Mouse (Mus musculus): Measurements from ENCODE around the gene Ttc7b. TPM values are rescaled to one million over a fixed set of nuclear protein-coding genes. Genes with fewer than 3 reads are reported as not detected.

Ttc7b gene
- polyA plus RNA-seq, 1 experiment from 2014 or later, result 0.93 TPM

DNA sequence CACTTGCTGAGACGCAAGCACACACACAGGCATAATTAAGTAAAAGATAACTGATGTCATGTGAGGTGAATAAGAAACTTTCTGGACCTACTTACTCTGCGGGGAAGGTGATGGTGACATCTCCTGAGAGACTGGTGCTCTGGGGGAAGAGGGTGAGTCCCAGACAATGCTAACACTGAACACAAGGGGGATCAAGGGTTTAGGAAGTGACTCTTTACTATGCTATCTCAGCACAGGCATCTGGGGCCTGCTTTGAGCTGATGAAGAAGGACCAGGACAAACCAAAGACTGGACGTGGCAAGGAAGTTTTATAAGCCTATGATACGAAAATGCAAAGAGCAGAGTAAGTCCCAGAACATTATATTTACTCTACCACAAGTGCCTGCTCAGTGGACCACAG, 92.4 kb downstream of the Ttc7b start:
- ATAC-seq (ENCODE audit: low read depth), result no peak
- Histone ChIP-seq H3K4me3 (ENCODE audit: low read depth, low read length) (no peak overlapping the region), H3K4me2 (ENCODE audit: low read depth, low read length) (no peak overlapping the region), H3K36me3 (ENCODE audit: control insufficient read depth, insufficient read depth) (no peaks in the 10 kb centered on the region), H3K27me3 (ENCODE audit: control insufficient read depth, insufficient read depth, low read depth, low read length) (no peaks in the 10 kb centered on the region), H3K27ac (ENCODE audit: low read length) (no peak overlapping the region), H3K4me1 (ENCODE audit: control insufficient read depth, low read depth, low read length) (no peaks in the 10 kb centered on the region), H3K9me3 (replicated peaks; ENCODE audit: control insufficient read depth, low read length) (no peaks in the 10 kb centered on the region), H3K9ac (ENCODE audit: low read depth, low read length) (no peak overlapping the region)
- WGBS (ENCODE audit: insufficient replicate concordance), result 55% methylated on average over 4 of the region's 4 CpGs

GRCm38 (mm10) chr12:100426212-100426611, 94.4 kb downstream of the Ttc7b start:
- Histone ChIP-seq H3K9ac (ENCODE audit: low read depth, low read length) (no peak overlapping the region), H3K4me2 (ENCODE audit: low read depth, low read length) (no peak overlapping the region), H3K27me3 (ENCODE audit: control insufficient read depth, insufficient read depth, low read depth, low read length) (no peaks in the 10 kb centered on the region), H3K9me3 (replicated peaks; ENCODE audit: control insufficient read depth, low read length) (no peaks in the 10 kb centered on the region), H3K36me3 (ENCODE audit: control insufficient read depth, insufficient read depth) (no peaks in the 10 kb centered on the region), H3K4me1 (ENCODE audit: control insufficient read depth, low read depth, low read length) (no peaks in the 10 kb centered on the region; the same call in none of the 2 replicates), H3K27ac (ENCODE audit: low read length) (no peak overlapping the region), H3K4me3 (ENCODE audit: low read depth, low read length) (no peak overlapping the region)
- no peak for ATAC-seq (ENCODE audit: low read depth)
- WGBS (ENCODE audit: insufficient replicate concordance), result 47% methylated on average over 4 of the region's 4 CpGs

DNA sequence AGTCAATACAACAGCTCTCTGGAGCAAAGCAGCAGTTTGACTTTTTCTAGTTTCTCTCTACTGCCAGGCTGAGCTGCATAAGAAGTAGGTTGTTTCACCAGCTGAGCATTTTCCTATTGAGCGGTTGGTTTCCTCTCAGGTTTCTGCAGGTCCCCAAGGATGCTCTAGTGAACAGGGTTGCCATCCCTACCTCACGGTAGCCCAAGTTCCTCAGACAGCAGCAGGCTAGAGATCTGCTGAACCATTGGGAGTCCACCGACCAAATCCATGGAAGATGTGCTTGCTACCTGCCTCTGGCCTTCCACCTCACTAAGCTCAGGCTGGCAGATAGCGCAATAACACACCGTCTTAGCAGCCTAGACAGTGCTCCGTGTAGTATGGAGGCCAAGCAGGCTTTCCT, 95.6 kb downstream of the Ttc7b start:
- Histone ChIP-seq H3K9ac (ENCODE audit: low read depth, low read length) (no peak overlapping the region), H3K9me3 (replicated peaks; ENCODE audit: control insufficient read depth, low read length) (no peaks in the 10 kb centered on the region), H3K4me3 (ENCODE audit: low read depth, low read length) (no peak overlapping the region), H3K27ac (ENCODE audit: low read length) (no peak overlapping the region), H3K27me3 (ENCODE audit: control insufficient read depth, insufficient read depth, low read depth, low read length) (no peaks in the 10 kb centered on the region), H3K36me3 (ENCODE audit: control insufficient read depth, insufficient read depth) (no peaks in the 10 kb centered on the region), H3K4me1 (ENCODE audit: control insufficient read depth, low read depth, low read length) (no peaks in the 10 kb centered on the region; the same call in none of the 2 replicates), H3K4me2 (ENCODE audit: low read depth, low read length) (no peak overlapping the region)
- 76% methylated on average over 6 of the region's 6 CpGs for WGBS (ENCODE audit: insufficient replicate concordance)
- no peak for ATAC-seq (ENCODE audit: low read depth)

DNA sequence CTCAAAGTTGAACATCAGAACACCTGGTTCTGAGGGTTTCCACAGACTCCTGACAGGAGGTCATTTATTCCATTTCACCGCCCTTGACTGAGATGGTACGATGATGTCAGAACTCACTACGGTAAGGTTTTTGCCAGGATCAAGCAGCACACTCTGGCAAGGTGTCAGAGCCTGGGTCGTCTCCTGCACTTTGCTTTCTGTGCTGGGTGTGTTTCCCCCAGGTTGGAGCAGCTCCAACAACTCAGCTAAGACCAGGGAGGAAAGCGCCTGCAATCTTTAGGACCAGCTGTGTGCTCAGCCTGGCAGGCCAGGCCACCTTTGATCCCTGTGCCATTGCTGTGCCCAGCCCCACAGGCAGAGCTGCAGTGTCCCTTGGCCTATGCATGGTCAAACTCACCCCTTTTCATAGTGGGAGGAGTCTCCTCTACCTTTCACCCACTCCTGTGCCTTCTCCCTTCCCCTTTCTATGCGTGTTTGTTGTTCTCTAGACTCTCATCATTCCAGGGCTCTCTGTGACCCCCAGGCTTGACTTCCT, 98.3 kb downstream of the Ttc7b start:
- Histone ChIP-seq H3K9me3 (replicated peaks; ENCODE audit: control insufficient read depth, low read length) (no peaks in the 10 kb centered on the region), H3K4me3 (ENCODE audit: low read depth, low read length) (no peak overlapping the region), H3K4me2 (ENCODE audit: low read depth, low read length) (no peak overlapping the region), H3K4me1 (ENCODE audit: control insufficient read depth, low read depth, low read length) (no peaks in the 10 kb centered on the region; the same call in none of the 2 replicates), H3K36me3 (ENCODE audit: control insufficient read depth, insufficient read depth) (no peaks in the 10 kb centered on the region), H3K9ac (ENCODE audit: low read depth, low read length) (no peak overlapping the region), H3K27me3 (ENCODE audit: control insufficient read depth, insufficient read depth, low read depth, low read length) (no peaks in the 10 kb centered on the region), H3K27ac (ENCODE audit: low read length) (no peak overlapping the region)
- WGBS (ENCODE audit: insufficient replicate concordance), result 60% methylated on average over 6 of the region's 6 CpGs
- 0 out of 2 replicates have a peak, but pooled peaks have one; percentile 9 for ATAC-seq (ENCODE audit: low read depth)

GRCm38 (mm10) chr12:100421538-100421937, 99.1 kb downstream of the Ttc7b start:
- Histone ChIP-seq H3K36me3 (ENCODE audit: control insufficient read depth, insufficient read depth) (no peaks in the 10 kb centered on the region), H3K4me1 (ENCODE audit: control insufficient read depth, low read depth, low read length) (no peaks in the 10 kb centered on the region; the same call in none of the 2 replicates), H3K27ac (ENCODE audit: low read length) (no peak overlapping the region), H3K9ac (ENCODE audit: low read depth, low read length) (no peak overlapping the region), H3K27me3 (ENCODE audit: control insufficient read depth, insufficient read depth, low read depth, low read length) (no peaks in the 10 kb centered on the region), H3K4me3 (ENCODE audit: low read depth, low read length) (no peak overlapping the region), H3K9me3 (replicated peaks; ENCODE audit: control insufficient read depth, low read length) (no peaks in the 10 kb centered on the region), H3K4me2 (ENCODE audit: low read depth, low read length) (no peak overlapping the region)
- no peak for ATAC-seq (ENCODE audit: low read depth)
- 56% methylated on average over 6 of the region's 6 CpGs for WGBS (ENCODE audit: insufficient replicate concordance)

- Histone ChIP-seq H3K36me3 (ENCODE audit: control insufficient read depth, insufficient read depth) (no peaks in the 10 kb centered on the region), H3K9ac (ENCODE audit: low read depth, low read length) (no peak overlapping the region), H3K4me2 (ENCODE audit: low read depth, low read length) (no peak overlapping the region), H3K4me3 (ENCODE audit: low read depth, low read length) (no peak overlapping the region), H3K27me3 (ENCODE audit: control insufficient read depth, insufficient read depth, low read depth, low read length) (no peaks in the 10 kb centered on the region), H3K27ac (ENCODE audit: low read length) (no peak overlapping the region), H3K9me3 (replicated peaks; ENCODE audit: control insufficient read depth, low read length) (no peaks in the 10 kb centered on the region), H3K4me1 (ENCODE audit: control insufficient read depth, low read depth, low read length) (no peaks in the 10 kb centered on the region; the same call in none of the 2 replicates)
- no peak for ATAC-seq (ENCODE audit: low read depth)
- 67% methylated on average over 6 of the region's 6 CpGs for whole genome bisulfite sequencing (ENCODE audit: insufficient replicate concordance)
These were observed 99.7 kb downstream of the Ttc7b start for GRCm38 (mm10) chr12:100420903-100421302.

DNA sequence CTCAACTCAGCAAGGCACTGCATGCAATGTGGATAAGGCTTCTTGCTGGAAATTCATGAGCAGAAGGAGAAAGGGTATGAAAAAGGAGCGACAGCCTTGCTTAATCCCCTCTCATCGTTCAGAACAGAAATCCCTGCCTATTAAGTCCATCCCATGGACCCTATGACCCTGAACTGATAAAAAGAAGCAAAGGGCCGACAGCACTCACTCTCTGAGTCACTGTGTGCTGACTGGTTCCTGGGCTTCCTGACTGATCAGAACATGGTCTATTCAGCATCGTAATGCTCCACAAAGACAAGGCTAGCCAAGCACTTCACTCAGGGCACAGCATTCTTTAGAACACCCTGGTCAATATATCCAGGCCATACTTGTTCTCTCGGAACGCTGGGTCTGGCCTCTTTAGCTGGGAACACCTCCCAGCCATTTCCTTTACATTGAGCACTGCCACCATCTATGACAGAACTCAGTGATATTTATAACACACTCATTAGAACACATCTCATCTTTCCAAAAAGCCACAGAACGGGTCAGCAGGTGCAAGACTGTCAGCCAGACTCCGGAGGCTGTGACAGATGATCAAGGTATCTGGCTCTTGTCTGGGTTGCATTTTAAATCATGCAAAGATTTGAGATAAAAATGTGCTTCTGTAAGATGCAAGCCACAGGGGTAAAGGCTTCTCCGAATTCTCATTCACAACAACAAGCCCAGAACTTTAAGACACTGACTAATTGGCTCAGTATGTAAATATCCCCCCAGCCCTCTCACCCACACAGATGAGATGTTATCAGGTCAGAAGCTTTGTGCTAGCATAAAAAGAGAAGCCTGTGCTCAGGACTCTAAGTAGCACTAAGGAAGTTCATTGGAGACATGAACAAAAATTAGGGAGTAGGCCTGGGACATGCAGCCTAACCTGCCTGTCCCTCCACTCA, 100.4 kb downstream of the Ttc7b start:
- Histone ChIP-seq H3K4me3 (ENCODE audit: low read depth, low read length) (no peak overlapping the region), H3K36me3 (ENCODE audit: control insufficient read depth, insufficient read depth) (no peaks in the 10 kb centered on the region), H3K4me2 (ENCODE audit: low read depth, low read length) (no peak overlapping the region), H3K4me1 (ENCODE audit: control insufficient read depth, low read depth, low read length) (no peaks in the 10 kb centered on the region; the same call in none of the 2 replicates), H3K27ac (ENCODE audit: low read length) (no peak overlapping the region), H3K9ac (ENCODE audit: low read depth, low read length) (no peak overlapping the region), H3K9me3 (replicated peaks; ENCODE audit: control insufficient read depth, low read length) (no peaks in the 10 kb centered on the region), H3K27me3 (ENCODE audit: control insufficient read depth, insufficient read depth, low read depth, low read length) (no peaks in the 10 kb centered on the region)
- WGBS (ENCODE audit: insufficient replicate concordance), result 56% methylated on average over 9 of the region's 9 CpGs
- ATAC-seq (ENCODE audit: low read depth), result no peak

DNA sequence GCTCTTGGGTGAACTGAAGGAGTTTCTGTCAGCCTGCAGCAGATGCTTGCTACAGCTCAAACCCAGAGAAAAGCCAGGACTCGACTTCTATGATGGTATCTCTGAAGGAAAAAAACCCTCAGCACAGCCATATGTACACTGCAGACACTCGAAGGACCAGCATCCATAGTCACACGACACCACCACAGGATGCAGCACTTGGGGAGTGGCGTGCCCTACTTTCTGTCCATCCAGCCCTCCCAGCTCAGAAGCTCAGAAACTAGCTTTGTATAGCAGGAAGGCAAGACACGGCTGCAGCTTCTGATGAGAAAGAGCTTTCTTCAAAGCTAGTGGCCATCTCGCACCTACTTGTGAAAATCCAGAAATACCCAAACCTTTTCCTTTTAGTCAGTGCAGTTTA, 104.8 kb downstream of the Ttc7b start:
- H3K36me3 ChIP-seq (ENCODE audit: control insufficient read depth, insufficient read depth), result no peaks in the 10 kb centered on the region
- no peak overlapping the region for H3K4me2 ChIP-seq (ENCODE audit: low read depth, low read length)
- H3K4me1 ChIP-seq (ENCODE audit: control insufficient read depth, low read depth, low read length), result no peaks in the 10 kb centered on the region
- H3K4me3 ChIP-seq (ENCODE audit: low read depth, low read length), result no peak overlapping the region
- 59% methylated on average over 6 of the region's 6 CpGs for WGBS (ENCODE audit: insufficient replicate concordance)
- H3K9me3 ChIP-seq (replicated peaks; ENCODE audit: control insufficient read depth, low read length), result no peaks in the 10 kb centered on the region
- H3K27ac ChIP-seq (ENCODE audit: low read length), result no peak overlapping the region
- H3K9ac ChIP-seq (ENCODE audit: low read depth, low read length), result no peak overlapping the region
- no peak for ATAC-seq (ENCODE audit: low read depth)
- no peaks in the 10 kb centered on the region for H3K27me3 ChIP-seq (ENCODE audit: control insufficient read depth, insufficient read depth, low read depth, low read length)
